Comparison of ENCODE assay signal across 30 mouse cellular contexts in the genomic region with DNA sequence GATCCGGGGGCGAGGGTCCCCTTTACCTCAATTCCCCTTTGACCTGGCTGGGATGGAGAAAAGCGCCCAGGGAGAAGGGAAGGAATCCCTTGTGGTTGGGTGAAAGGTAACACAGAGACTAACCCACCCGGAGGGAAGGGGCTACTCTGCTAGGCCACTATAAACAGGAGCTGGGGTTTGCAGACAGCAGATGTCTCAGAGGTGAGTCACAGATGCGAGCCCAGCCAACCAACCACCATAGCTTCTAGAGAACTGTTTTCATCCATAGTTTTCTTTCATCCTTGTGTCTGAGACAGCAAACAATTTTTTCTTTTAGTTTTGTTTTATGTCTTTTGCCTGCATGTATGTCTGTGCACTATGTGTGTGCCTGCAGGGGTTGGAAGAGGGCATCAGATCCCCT. TPM values are rescaled to one million over a fixed set of nuclear protein-coding genes. Genes with fewer than 3 reads are reported as not detected.
"Had no signal": no experiment of that assay in that cellular context is flagged by ENCODE, and none has a peak within 500 bp of the region (broad histone marks: within the 10 kb centered on the region; RNA-seq: fewer than 3 reads in every experiment).

No protein-coding gene starts in this region.

- H3K4me1 ChIP-seq: kidney, embryonic 15.5 days; limb, embryonic 13.5 days; limb, embryonic 15.5 days; liver, embryonic 13.5 days; liver, embryonic 15.5 days had no signal

- H3K4me2 ChIP-seq: heart, embryonic 11.5 days; heart, embryonic 13.5 days; heart, embryonic 15.5 days; hindbrain, embryonic 13.5 days; hindbrain, embryonic 15.5 days; kidney, embryonic 15.5 days; limb, embryonic 13.5 days; limb, embryonic 15.5 days; liver, embryonic 13.5 days; liver, embryonic 15.5 days had no signal

- H3K36me3 ChIP-seq: heart, embryonic 13.5 days; heart, embryonic 15.5 days; hindbrain, embryonic 13.5 days; hindbrain, embryonic 15.5 days; kidney, embryonic 15.5 days; limb, embryonic 13.5 days; limb, embryonic 15.5 days; liver, embryonic 13.5 days; liver, embryonic 15.5 days had no signal

- H3K27ac ChIP-seq: gastrocnemius, adult 2 months; heart, adult 2 months; heart, embryonic 13.5 days; heart, embryonic 15.5 days; hindbrain, embryonic 13.5 days; hindbrain, embryonic 15.5 days; hindbrain, postnatal 0 days; kidney, embryonic 15.5 days; kidney, postnatal 0 days; limb, embryonic 13.5 days; limb, embryonic 15.5 days; liver, embryonic 13.5 days; liver, embryonic 15.5 days had no signal

- ATAC-seq: hindbrain, postnatal 0 days; intestine, embryonic 16.5 days had no signal

- H3K27me3 ChIP-seq: heart, embryonic 13.5 days; heart, embryonic 15.5 days; hindbrain, embryonic 13.5 days; hindbrain, embryonic 15.5 days; kidney, embryonic 15.5 days; limb, embryonic 13.5 days; limb, embryonic 15.5 days; liver, embryonic 13.5 days; liver, embryonic 15.5 days had no signal

- H3K9ac ChIP-seq: heart, embryonic 13.5 days; heart, embryonic 15.5 days; hindbrain, embryonic 13.5 days; hindbrain, embryonic 15.5 days; kidney, embryonic 15.5 days; limb, embryonic 13.5 days; limb, embryonic 15.5 days; liver, embryonic 13.5 days; liver, embryonic 15.5 days had no signal

- H3K9me3 ChIP-seq: heart, embryonic 13.5 days; heart, embryonic 15.5 days; hindbrain, embryonic 13.5 days; hindbrain, embryonic 15.5 days; kidney, embryonic 15.5 days; limb, embryonic 13.5 days; limb, embryonic 15.5 days; liver, embryonic 13.5 days; liver, embryonic 15.5 days had no signal

- DNase-seq: gastrocnemius, adult 2 months; gastrocnemius, postnatal 10 days; gastrocnemius, postnatal 25 days; heart, adult 11 months; heart, adult 2 months; heart, postnatal 14 days; heart, postnatal 36 days; kidney, adult 11 months; kidney, adult 2 months; kidney, adult 9 months; kidney, postnatal 14 days; kidney, postnatal 36 days; layer of hippocampus, adult 9-11 months; layer of hippocampus, postnatal 36 days; left cerebral cortex, postnatal 4 days; liver, embryonic 13.5 days had no signal

- H3K4me3 ChIP-seq: gastrocnemius, adult 2 months; heart, adult 2 months; heart, embryonic 13.5 days; heart, embryonic 15.5 days; hindbrain, embryonic 13.5 days; hindbrain, embryonic 15.5 days; kidney, embryonic 15.5 days; limb, embryonic 13.5 days; limb, embryonic 15.5 days; liver, embryonic 13.5 days; liver, embryonic 15.5 days had no signal

RNA-seq across cellular contexts. Expression of a gene that starts 23.3 kb away (rescaled TPM):
- total RNA-seq: gastrocnemius, adult 2 months; gastrocnemius, postnatal 25 days; heart, adult 2 months; heart, postnatal 36 days; hematopoietic stem cell, adult 5-6 weeks; liver, adult 2 months had no signal
- polyA plus RNA-seq: heart, embryonic 13.5 days; limb, embryonic 15.5 days; liver, adult 2 months; liver, embryonic 13.5 days; liver, embryonic 15.5 days had no signal
